Comparison of ENCODE assay signal across 13 mouse cellular contexts in genomic region chr5:111360546-111360945, GRCm38 (mm10). TPM values are rescaled to one million over a fixed set of nuclear protein-coding genes. Genes with fewer than 3 reads are reported as not detected.
DNase-seq lines count a peak whose midpoint lies in the region; ATAC-seq and TF ChIP-seq lines count a peak whose summit lies in the region.
"Had no signal": no experiment of that assay in that cellular context is flagged by ENCODE, and none has a peak within 500 bp of the region (broad histone marks: within the 10 kb centered on the region; RNA-seq: fewer than 3 reads in every experiment).

No protein-coding gene starts in this region.

- no peak overlapping the region for H3K27ac ChIP-seq in hindbrain, embryonic 11.5 days (ENCODE audit: low read depth, low read length)
- no peak overlapping the region for H3K27ac ChIP-seq in hindbrain, embryonic 16.5 days (ENCODE audit: low read depth, low read length)
- H3K27ac ChIP-seq in lung, postnatal 0 days (ENCODE audit: low read length), result no peak overlapping the region
- H3K27ac ChIP-seq: forebrain, embryonic 13.5 days; liver, embryonic 13.5 days had no signal

- TF ChIP-seq CTCF in lung, postnatal 0 days (IDR thresholded peaks at IDR 0.05), result peak; percentile 50
- TF ChIP-seq CTCF in E14TG2a.4 (conservative IDR thresholded peaks at IDR 0.05; ENCODE audit: low read length), result peak; percentile 35
- peak; percentile 44; the same call in 1 of the 2 replicates for TF ChIP-seq CTCF in brain, embryonic 14.5 days (IDR thresholded peaks at IDR 0.05; ENCODE audit: borderline replicate concordance, extremely low read depth, insufficient read depth, insufficient read length)

- no peak for ATAC-seq in hindbrain, embryonic 11.5 days (ENCODE audit: low FRiP score)
- no peak for ATAC-seq in hindbrain, embryonic 16.5 days
- peak; percentile 49 for ATAC-seq in lung, postnatal 0 days
- ATAC-seq: activated CD4-positive, CD25-positive, alpha-beta regulatory T cell, adult 4 months; forebrain, embryonic 13.5 days; intestine, embryonic 16.5 days had no signal

- H3K4me1 ChIP-seq in hindbrain, embryonic 11.5 days (replicated peaks; ENCODE audit: control insufficient read depth, insufficient read depth, low read length), result no peaks in the 10 kb centered on the region
- H3K4me1 ChIP-seq in hindbrain, embryonic 16.5 days (ENCODE audit: control insufficient read depth, insufficient read depth, low read depth, low read length), result no peaks in the 10 kb centered on the region
- no peaks in the 10 kb centered on the region for H3K4me1 ChIP-seq in lung, postnatal 0 days (ENCODE audit: insufficient read depth, low read depth, low read length)
- H3K4me1 ChIP-seq in E14TG2a.4 (replicated peaks; ENCODE audit: low read depth, low read length), result peaks cover 43% of the 10 kb centered on the region

- no peak for TF ChIP-seq POLR2A in brain, embryonic 14.5 days (IDR thresholded peaks at IDR 0.05; ENCODE audit: borderline replicate concordance, extremely low read depth, insufficient read depth, insufficient read length, poor library complexity, severe bottlenecking)

- H3K36me3 ChIP-seq in hindbrain, embryonic 11.5 days (ENCODE audit: control insufficient read depth, insufficient read depth, low read length), result 0 out of 2 replicates have a peak, but pooled peaks cover 3% of the 10 kb centered on the region
- H3K36me3 ChIP-seq in hindbrain, embryonic 16.5 days (ENCODE audit: control insufficient read depth, insufficient read depth, low read length), result peaks cover 9% of the 10 kb centered on the region; the same call in 1 of the 2 replicates
- H3K36me3 ChIP-seq in lung, postnatal 0 days (ENCODE audit: insufficient read depth, low read length), result peaks cover 10% of the 10 kb centered on the region
- H3K36me3 ChIP-seq in E14TG2a.4 (ENCODE audit: insufficient read depth, low read length), result peaks cover 84% of the 10 kb centered on the region

- no peaks in the 10 kb centered on the region for H3K27me3 ChIP-seq in hindbrain, embryonic 11.5 days (ENCODE audit: control insufficient read depth, insufficient read depth, low read length)
- H3K27me3 ChIP-seq in hindbrain, embryonic 16.5 days (replicated peaks; ENCODE audit: control insufficient read depth, insufficient read depth, low read length), result no peaks in the 10 kb centered on the region
- no peaks in the 10 kb centered on the region for H3K27me3 ChIP-seq in lung, postnatal 0 days (replicated peaks; ENCODE audit: insufficient read depth, low read length)
- H3K27me3 ChIP-seq in E14TG2a.4 (ENCODE audit: insufficient read depth, low read length), result no peaks in the 10 kb centered on the region
- H3K27me3 ChIP-seq: embryonic facial prominence, embryonic 15.5 days; forebrain, embryonic 13.5 days; liver, embryonic 13.5 days had no signal

- WGBS in hindbrain, embryonic 11.5 days, result 87% methylated on average over 5 of the region's 5 CpGs
- WGBS in hindbrain, embryonic 16.5 days, result 79% methylated on average over 5 of the region's 5 CpGs
- WGBS in lung, postnatal 0 days, result 48% methylated on average over 5 of the region's 5 CpGs

- H3K9ac ChIP-seq in hindbrain, embryonic 11.5 days (ENCODE audit: low read depth, low read length), result no peak overlapping the region
- H3K9ac ChIP-seq in hindbrain, embryonic 16.5 days (ENCODE audit: low read depth, low read length), result no peak overlapping the region
- H3K9ac ChIP-seq in lung, postnatal 0 days (replicated peaks; ENCODE audit: low read depth), result no peak overlapping the region
- H3K9ac ChIP-seq: embryonic facial prominence, embryonic 15.5 days; forebrain, embryonic 13.5 days; liver, embryonic 13.5 days had no signal

- no peaks in the 10 kb centered on the region for H3K9me3 ChIP-seq in hindbrain, embryonic 11.5 days (ENCODE audit: control insufficient read depth, low read length)
- no peaks in the 10 kb centered on the region for H3K9me3 ChIP-seq in hindbrain, embryonic 16.5 days (ENCODE audit: control insufficient read depth, low read length)
- no peaks in the 10 kb centered on the region for H3K9me3 ChIP-seq in lung, postnatal 0 days (ENCODE audit: low read length)
- peaks cover 17% of the 10 kb centered on the region for H3K9me3 ChIP-seq in E14TG2a.4 (ENCODE audit: low read length)
- H3K9me3 ChIP-seq: embryonic facial prominence, embryonic 15.5 days; forebrain, embryonic 13.5 days; liver, embryonic 13.5 days had no signal

- TF ChIP-seq EP300 in lung, postnatal 0 days (IDR thresholded peaks at IDR 0.05), result no peak

- no peak overlapping the region for H3K4me3 ChIP-seq in hindbrain, embryonic 11.5 days (ENCODE audit: low read depth, low read length)
- H3K4me3 ChIP-seq in hindbrain, embryonic 16.5 days (ENCODE audit: low read length), result no peak overlapping the region
- H3K4me3 ChIP-seq in lung, postnatal 0 days (ENCODE audit: low read depth, low read length), result no peak overlapping the region
- no peak overlapping the region for H3K4me3 ChIP-seq in E14TG2a.4 (replicated peaks; ENCODE audit: low read length)
- H3K4me3 ChIP-seq: embryonic facial prominence, embryonic 15.5 days; forebrain, embryonic 13.5 days; liver, embryonic 13.5 days had no signal

- peak; percentile 25 for DNase-seq in hindbrain, embryonic 11.5 days (ENCODE audit: low spot score)
- DNase-seq in lung, postnatal 0 days (ENCODE audit: low spot score), result peak; percentile 31
- DNase-seq in lung, postnatal 4 days, result no peak
- DNase-seq in brain, embryonic 14.5 days (ENCODE audit: low read depth), result peak; percentile 42
- DNase-seq in cerebellum, adult 8-10 months, result no peak
- DNase-seq: cerebellum, adult 9-10 months; liver, embryonic 13.5 days had no signal

- no peak overlapping the region for H3K4me2 ChIP-seq in hindbrain, embryonic 11.5 days (replicated peaks; ENCODE audit: low read depth, low read length)
- no peak overlapping the region for H3K4me2 ChIP-seq in hindbrain, embryonic 16.5 days (ENCODE audit: low read length)
- no peak overlapping the region for H3K4me2 ChIP-seq in lung, postnatal 0 days (replicated peaks; ENCODE audit: low read depth, low read length)
- H3K4me2 ChIP-seq: embryonic facial prominence, embryonic 15.5 days; forebrain, embryonic 13.5 days; liver, embryonic 13.5 days had no signal

RNA-seq across cellular contexts. Expression of gene Pitpnb, which starts 30.0 kb away (rescaled TPM):
- polyA plus RNA-seq in hindbrain, embryonic 11.5 days (2014; fragmentation: Nextera tagmentation; extraction: Ambion mirVana), result 120 and 127 TPM in 2 replicates
- 93.9 and 96.9 TPM in 2 replicates for polyA plus RNA-seq in hindbrain, embryonic 16.5 days (2015; fragmentation: Nextera tagmentation; extraction: Ambion mirVana)
- polyA plus RNA-seq in lung, postnatal 0 days (2015; fragmentation: Nextera tagmentation; extraction: Ambion mirVana), result 56.4 and 57.1 TPM in 2 replicates
- polyA plus RNA-seq in brain, embryonic 14.5 days (2012; rRNA removed), result 73.3 and 86.5 TPM in 2 replicates

RNA-seq across cellular contexts. Expression of gene Mn1, which starts 56.6 kb away (rescaled TPM):
- 41.9 and 42.5 TPM in 2 replicates for polyA plus RNA-seq in hindbrain, embryonic 11.5 days (2014; fragmentation: Nextera tagmentation; extraction: Ambion mirVana)
- 22.3 and 35.8 TPM in 2 replicates for polyA plus RNA-seq in hindbrain, embryonic 16.5 days (2015; fragmentation: Nextera tagmentation; extraction: Ambion mirVana)
- 6.0 and 6.6 TPM in 2 replicates for polyA plus RNA-seq in lung, postnatal 0 days (2015; fragmentation: Nextera tagmentation; extraction: Ambion mirVana)
- 46.8 and 54.3 TPM in 2 replicates for polyA plus RNA-seq in brain, embryonic 14.5 days (2012; rRNA removed)
- polyA plus RNA-seq: activated CD4-positive, CD25-positive, alpha-beta regulatory T cell, adult 4 months had no signal

Comparison
In these comparisons a context has a peak if more than half of its experiments do, and no peak if none do; other contexts are left out.
1. DNase-seq: peak in hindbrain, embryonic 11.5 days (single experiment), lung, postnatal 0 days (single experiment) and brain, embryonic 14.5 days (single experiment); none in lung, postnatal 4 days (0 of 2) and cerebellum, adult 8-10 months (single experiment).
2. Peak in every context shown above with its lines, with median percentiles within 50 percentile points of each other: CTCF ChIP-seq.